Mouse (Mus musculus): ENCODE measurements around the gene Ptpra.

The Ptpra gene

GRCm38 (mm10) chr2:130449794-130450433 is at the start of gene Ptpra:
Ptpra (plus strand) TSS chr2:130450278.
- peak; percentile 91 for DNase-seq

- no peak for DNase-seq
Observed at GRCm38 (mm10) chr2:130401891-130402290, 48.2 kb upstream of the Ptpra start.

- DNase-seq: no peak
Observed at GRCm38 (mm10) chr2:130404939-130405338, 45.1 kb upstream of the Ptpra start, which contains the start of the genes Gm28372 and 1700020A23Rik. Gm28372 (plus strand) TSS chr2:130405239. 1700020A23Rik (plus strand) TSS chr2:130405259.

DNA sequence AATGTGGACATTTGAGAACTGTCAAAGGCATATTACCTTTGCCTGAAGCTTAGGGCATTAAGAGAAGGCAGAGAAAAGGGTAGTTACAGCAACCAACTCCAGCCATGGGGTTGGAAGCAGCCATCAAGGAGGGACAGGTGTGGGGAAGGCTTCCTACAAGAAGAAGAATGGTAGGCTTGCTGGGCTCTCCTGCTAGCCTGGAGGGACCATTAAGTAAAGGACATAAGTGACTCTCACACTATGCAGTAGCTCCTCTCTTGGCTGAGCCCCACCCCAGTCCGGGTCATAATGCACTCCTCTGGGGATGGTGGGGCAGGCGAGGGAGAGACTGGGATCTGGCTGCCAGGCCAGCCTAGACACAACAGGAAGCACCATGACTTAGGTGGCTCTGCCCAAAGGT is 43.9 kb upstream of the Ptpra start, which contains the start of gene Tmem239:
Tmem239 (plus strand) TSS at position 301 of the 400 bp plus-strand sequence.
- no peak for DNase-seq

GRCm38 (mm10) chr2:130408194-130408593 is 41.9 kb upstream of the Ptpra start:
- no peak for DNase-seq

- peak; percentile 90 for DNase-seq
Observed at GRCm38 (mm10) chr2:130411558-130412495, 38.3 kb upstream of the Ptpra start.

DNA sequence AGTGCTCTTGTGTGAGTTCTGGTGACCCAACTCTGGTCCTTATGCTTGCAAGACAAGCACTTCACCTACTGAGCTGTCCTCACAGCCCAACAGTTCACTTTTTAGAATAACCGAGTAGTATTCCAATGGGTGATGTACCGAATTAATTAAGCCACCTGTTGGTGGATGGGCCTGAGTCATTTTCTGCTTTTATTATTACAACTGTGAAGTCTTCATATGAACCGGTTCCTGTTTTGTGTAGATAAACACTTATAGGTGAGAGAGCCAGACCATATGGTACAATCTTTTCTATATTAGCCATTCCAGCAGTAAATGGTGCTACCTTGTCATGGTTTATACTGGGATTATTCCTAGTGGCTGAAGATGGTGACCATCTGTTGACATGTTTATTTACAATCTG is 37.3 kb upstream of the Ptpra start:
- DNase-seq: no peak

DNA sequence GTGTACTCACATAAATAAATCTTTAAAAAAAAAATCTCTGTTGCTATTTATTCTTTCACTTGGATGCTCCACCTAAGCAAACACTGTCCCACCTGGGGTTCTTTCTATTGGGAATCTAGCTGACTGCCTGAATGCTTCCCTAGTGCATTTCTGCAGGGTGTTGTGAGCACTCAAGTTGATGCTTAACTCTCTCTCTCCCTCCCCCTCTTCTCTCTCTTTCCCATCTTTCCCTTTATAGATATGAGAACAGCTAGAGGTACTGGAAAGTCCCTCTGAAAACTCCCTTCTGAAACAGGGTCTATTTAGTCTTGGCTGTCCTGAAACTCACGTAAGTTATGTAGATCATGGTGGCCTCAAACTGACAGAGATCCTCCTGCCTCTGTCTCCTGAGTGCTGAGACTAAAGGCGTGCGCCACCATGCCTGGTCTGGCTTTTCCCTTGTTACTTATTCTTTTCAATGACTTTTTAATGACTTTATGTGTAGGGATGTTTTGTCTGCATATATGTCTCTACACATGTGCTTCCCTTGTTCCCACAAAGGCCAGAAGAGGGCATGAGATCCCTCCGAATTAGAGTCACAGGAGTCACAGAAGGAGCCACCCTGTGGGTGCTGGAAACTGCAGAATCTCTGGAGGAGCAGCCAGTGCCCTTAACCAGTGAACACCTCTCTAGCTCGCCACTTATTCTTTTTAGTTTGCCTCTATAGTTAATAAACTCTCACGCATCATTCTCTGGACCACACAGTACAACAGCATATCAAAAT is 35.8 kb upstream of the Ptpra start:
- DNase-seq: no peak

DNA sequence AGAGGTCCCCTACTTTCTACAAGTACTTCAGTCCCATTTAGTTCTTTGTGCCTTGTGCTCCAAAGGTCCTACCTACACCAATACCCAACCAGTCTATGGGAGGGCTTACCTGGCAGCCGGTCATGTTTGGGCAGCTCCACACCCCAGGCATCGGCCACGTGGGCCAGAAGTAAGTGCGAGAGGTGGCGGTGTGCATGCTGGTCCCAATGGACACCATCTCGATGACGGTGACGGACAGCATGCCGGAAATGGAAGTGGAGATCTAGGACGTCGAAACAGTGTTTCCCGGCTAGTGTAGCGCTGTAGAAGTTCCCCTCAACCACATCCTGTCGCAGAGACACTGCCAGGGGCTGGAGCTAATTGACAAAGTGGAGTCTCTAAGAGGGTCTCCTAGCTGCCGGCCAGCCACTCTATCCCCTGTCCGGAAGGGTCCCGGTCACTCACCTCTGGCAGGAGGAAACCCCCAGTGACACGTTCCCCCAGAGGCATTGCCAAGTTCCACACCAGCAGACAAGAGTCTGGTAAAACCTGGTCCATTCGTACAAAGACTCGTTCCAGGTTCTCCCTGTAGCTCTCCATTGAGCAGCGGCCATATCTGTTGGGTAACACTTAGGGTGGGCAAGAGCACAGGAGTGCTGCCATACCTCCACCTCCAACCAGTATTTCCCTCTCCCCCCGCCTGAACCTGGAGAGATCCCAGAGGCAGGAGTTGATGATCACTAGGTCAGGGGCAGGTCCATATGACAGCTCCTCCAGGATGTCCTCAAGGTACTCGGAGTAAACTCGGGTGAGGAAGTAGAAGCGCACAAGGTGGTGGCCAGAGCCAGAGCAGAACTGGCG is 28.1 kb upstream of the Ptpra start:
- DNase-seq: no peak

- peak; percentile 79 for DNase-seq
Observed at GRCm38 (mm10) chr2:130423397-130424125, 26.5 kb upstream of the Ptpra start.

DNA sequence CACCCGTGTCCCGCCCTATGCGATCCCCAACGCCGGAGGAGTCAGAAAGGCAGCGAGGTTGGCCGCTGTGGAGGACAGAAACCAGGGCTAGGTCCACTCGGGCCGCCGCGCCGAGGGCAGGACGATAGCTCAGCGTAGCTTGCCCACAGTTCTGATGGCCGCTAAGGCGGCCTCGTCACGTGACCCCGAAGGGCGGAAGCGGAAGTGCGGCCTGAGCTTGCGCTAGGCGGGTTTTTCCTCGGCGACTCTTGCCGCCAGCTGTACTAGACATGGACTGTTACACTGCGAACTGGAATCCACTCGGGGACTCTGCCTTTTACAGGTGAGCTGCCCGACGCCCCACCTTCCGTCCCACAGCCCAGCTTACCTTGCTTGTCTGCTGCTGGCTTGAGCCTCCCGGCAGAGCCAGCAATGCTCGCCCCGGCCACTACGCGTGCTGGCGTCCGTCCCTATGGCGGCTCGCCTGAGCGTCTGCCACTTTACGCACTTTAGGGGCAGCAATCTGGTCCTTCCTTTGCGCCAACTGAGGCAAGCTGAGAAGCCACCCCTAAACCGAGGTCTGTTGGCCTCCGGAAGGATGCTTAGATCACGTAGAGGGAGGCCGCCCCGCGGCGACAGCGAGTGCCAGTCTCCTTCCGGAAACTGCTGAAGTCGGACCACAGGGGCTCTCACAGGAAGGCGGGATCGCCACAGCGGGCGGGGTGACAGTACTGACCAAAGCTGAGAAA is 25.8 kb upstream of the Ptpra start, which contains the start of the genes Vps16 and Pced1a:
Vps16 (plus strand) TSS at position 214 of the 728 bp plus-strand sequence.
Pced1a (minus strand) TSS at position 576 of the 728 bp plus-strand sequence.
- DNase-seq: peak; percentile 94

- DNase-seq: no peak
Observed at GRCm38 (mm10) chr2:130425112-130425511, 25.0 kb upstream of the Ptpra start.

DNA sequence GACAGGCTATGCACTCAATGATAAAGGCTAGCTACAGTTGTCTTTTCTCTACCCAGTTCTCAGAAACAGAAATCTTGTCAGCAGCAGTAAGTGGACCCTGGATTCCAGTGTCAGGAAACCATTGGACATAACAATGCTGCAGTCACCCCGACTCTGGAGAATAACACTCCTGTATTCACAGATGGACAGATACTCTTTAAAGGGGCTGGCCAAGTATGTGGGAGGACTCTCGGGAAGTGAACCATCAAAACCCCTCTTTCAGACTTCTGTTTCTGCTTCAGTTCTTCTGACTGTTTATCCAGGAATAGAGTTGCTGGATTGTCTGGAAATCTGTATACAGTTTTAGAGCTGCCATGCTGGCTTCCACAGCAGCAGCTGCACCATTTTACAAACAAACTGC is 20.2 kb upstream of the Ptpra start:
- DNase-seq: no peak

GRCm38 (mm10) chr2:130430484-130430883 is 19.6 kb upstream of the Ptpra start:
- no peak for DNase-seq

DNA sequence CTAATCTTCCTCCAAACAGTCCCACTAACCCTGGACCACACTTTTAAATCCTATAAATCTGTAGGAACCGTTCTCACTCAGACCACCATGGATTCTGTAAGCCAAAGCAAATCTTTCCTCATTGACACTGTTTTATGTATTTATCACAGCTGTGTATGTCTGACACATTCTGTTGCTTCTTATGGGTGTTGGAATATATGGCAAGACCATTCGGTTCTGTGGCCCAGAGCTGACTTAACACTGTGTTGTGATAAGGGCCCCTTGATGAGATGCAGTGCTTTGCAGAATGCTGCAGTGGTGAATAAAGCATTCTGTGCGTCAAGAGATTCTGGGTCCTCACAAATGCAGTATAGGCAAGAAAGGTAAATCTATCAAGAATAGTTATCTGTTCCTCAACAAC is 17.9 kb upstream of the Ptpra start:
- DNase-seq: no peak

DNA sequence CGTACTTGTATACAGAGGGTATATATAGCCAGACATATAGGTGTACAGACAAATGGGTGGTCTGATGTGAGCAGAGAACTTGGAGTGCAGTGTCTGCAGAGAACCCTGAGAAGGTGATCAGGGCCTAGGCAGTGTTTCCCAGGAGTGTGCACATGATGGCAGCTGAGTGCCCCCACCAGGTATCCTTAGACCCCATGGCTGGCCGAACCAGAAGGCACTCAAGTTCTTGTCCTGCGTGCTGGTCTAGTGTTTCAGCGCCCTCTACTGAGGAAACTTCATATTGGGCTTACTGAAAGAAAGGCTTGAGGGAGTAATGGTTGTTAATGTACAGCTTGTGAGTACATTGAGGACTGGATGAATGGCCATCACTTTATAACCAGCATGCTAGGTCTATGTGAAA is 16.9 kb upstream of the Ptpra start:
- peak; percentile 72 for DNase-seq

DNA sequence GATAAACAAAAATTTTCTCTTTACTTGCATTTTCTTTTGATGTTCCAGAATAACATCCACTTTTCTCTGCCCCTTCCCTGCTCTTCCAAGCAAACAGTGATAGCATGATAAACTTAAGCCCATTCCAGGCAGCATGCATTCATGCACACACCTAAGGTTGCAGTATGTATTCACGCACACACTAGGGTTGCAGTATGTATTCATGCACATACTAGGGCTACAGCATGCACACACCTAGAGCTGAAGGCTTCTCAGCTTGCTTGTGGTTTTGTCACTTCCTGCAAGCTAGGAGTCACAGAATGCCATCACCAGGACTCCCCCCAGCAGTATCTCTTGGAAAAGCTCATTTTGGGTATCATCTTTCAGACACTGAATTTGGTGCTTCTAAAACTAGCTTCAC is 13.3 kb upstream of the Ptpra start:
- no peak for DNase-seq

- no peak for DNase-seq
Observed at GRCm38 (mm10) chr2:130438861-130439260, 11.2 kb upstream of the Ptpra start.

DNA sequence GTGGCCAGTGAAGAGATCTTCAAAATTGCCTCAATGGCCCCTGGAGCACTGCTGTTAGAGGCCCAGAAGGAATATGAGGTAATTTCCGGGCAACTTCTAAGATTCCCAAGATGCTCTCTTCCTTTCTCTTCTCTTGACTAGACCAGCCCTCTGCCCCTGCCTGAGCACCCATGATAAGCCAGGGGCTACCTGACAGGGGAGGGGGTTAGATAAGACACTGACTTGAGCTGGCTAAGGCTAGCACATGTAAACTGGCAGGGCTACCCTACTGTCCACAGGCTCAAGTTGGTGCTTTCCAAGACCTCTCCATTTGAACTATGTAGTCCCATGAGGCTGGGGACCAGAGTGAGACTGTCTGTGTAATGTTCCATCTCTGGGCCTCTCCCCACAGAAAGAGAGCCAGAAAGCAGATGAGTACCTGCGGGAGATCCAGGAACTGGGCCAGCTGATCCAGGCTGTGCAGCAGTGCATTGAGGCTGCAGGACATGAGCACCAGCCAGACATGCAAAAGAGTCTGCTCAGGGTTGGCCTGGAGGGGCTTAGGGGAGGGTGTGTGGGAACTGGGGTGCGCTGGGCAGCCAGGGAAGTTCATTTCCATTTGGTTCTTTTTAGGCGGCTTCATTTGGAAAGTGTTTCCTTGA is 10.1 kb upstream of the Ptpra start:
- DNase-seq: no peak

DNA sequence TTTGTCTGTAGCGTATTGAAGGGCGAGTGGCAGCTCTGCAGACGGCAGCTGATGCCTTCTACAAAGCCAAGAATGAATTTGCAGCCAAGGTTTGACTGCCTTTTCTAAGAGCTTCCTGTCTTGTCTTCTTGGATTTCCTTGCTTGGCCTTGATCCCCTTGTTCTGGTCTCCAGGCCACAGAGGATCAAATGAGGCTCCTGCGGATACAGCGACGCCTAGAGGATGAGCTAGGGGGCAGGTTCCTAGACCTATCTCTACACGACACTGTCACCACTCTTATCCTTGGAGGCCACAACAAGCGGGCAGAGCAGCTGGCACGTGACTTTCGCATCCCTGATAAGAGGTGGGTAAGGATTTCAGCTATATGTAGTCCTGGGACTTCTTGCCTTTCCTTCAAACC is 7.9 kb upstream of the Ptpra start:
- DNase-seq: no peak
